Mouse (Mus musculus) liver, embryonic 14 days (tissue): ENCODE results near the gene Ppp1r15b. TPM values are rescaled to one million over a fixed set of nuclear protein-coding genes. Genes with fewer than 3 reads are reported as not detected.

Experiments
- polyA plus RNA-seq: library from polyadenylated mRNA; depleted of rRNA; stranded (reverse); fragments of >200 nt; gene quantifications from 2 replicates; pipeline ENCODE4 v1.2.3, GENCODE M21; 2012; rRNA removed

Ppp1r15b gene
- polyA plus RNA-seq: 30.2 and 33.7 TPM in 2 replicates

DNA sequence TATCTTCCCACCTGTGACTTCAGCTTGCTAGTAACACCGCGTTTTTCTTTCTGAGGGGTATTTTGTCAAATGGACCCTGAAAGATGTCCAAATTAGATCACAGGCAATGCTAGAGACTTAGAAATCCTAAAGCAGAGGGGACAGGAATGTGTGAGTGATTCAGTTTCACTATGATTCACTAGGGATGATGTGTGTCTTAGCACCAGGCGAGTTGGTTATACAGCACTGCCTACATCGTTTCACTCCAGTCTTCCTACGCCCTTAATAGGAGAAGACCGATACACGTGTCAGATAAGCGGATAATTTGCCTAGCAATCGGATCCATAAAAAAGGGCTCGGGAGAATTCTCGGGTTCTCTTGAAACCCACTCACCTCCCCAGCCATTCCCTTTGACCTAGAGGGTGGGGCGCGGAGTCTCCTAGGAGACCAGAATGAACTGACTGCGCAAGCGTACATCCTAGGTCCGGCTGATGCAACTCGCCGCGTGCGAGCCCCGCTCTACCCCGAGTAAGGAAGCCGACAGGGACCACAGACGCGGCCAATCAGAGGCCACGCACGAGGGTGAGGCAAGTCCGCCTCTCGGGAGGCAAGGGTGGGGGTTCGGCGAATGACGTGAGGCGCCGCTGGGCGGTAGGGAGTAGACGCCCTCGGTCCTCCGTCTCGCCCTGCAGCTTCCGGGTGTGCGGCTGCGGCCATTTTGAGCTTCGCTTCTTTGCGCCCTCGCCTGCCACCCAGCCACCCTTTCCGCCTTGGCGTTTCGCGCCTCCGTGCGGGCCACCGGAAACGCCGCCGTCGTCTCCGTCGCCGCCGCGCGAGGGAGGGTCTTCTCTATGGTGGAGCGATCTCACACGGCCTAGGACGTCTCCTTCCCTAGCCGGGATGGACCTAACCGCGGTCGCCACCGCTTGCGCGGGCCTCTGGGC, at the start of gene Ppp1r15b:
TSS of gene Ppp1r15b (plus strand) at position 506 of the 923 bp plus-strand sequence.

DNA sequence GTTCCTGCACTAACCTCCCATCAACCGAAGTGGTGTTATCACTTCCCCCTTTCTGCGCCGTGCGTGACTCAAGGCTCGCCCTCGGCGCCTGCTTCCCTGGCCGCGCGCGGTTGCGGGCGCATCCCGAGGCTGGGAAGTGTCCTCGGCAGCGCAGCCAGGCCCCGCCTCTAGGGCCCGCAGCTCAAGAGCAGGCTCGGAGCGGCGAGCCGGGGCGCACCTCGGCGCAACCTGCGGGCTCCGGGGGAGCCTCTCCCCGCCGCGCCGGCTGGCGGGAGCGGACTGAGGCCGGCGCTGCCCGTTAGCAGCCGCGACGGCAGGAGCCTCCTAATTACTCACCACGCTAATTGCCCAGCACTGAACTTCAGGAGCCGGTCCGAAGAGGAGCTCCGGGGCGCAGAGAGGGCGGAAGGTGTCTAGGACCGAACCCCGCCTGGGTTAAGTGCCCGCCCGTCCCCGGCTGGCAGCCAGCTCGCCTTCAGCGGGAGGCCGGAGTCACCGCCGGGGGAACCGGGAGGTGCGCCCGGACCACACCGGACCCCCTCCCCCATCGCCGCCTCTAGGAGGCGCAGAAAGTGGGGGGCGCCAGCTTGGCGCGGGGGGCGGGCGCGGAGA, 33.0 kb downstream of the Ppp1r15b start, which contains the start of gene Plekha6:
TSS of gene Plekha6 (plus strand) at position 391 of the 612 bp plus-strand sequence.

Other genes starting within 250 kb of the Ppp1r15b start
- 27.0 and 33.1 TPM in 2 replicates for gene Mdm4, start 100.6 kb upstream of the Ppp1r15b start, polyA plus RNA-seq
- gene Pik3c2b, start 85.5 kb upstream of the Ppp1r15b start, polyA plus RNA-seq: 0.77 and 0.82 TPM in 2 replicates
- gene Plekha6, start 33.1 kb downstream of the Ppp1r15b start, polyA plus RNA-seq: 2.0 TPM in 2 replicates
- gene Golt1a, start 178.7 kb downstream of the Ppp1r15b start, polyA plus RNA-seq: 2.2 and 2.7 TPM in 2 replicates
- gene Kiss1, start 190.7 kb downstream of the Ppp1r15b start, polyA plus RNA-seq: not detected in 2 replicates
- gene Ren1, start 219.4 kb downstream of the Ppp1r15b start, polyA plus RNA-seq: 0.25 and 0.35 TPM in 2 replicates
- gene Etnk2, start 232.4 kb downstream of the Ppp1r15b start, polyA plus RNA-seq: 2.8 and 3.3 TPM in 2 replicates